Mouse (Mus musculus) hindbrain, postnatal 0 days (tissue): ENCODE measurements around the gene Hnrnpr. TPM values are rescaled to one million over a fixed set of nuclear protein-coding genes. Genes with fewer than 3 reads are reported as not detected.

Experiments
- ATAC-seq: fragments of 200-750 bp; cut with Nextera tagmentation; 2 replicates; pipeline ENCODE4 v1.8.0; 2017; ENCODE audit warnings: mild to moderate bottlenecking, moderate TSS enrichment, moderate library complexity
- DNase-seq: peaks from one replicate; pipeline ENCODE4 v3.0.0-alpha.2; 2015; ENCODE audit warnings: low spot score
- H3K27ac ChIP-seq: fragments of 300-500 bp; sonication (generic); 2 replicates; pipeline ENCODE4 v1.5.1; 2014; ENCODE audit warnings: mild to moderate bottlenecking
- H3K27me3 ChIP-seq: fragments of 300-500 bp; sonication (generic); 2 replicates; pipeline ENCODE4 v1.6.1; 2014; ENCODE audit warnings: low read length, mixed read lengths; ENCODE audit not compliant: insufficient read depth
- H3K36me3 ChIP-seq: fragments of 300-500 bp; sonication (generic); 2 replicates; pipeline ENCODE4 v1.6.1; 2014; ENCODE audit warnings: low read length, mixed read lengths; ENCODE audit not compliant: insufficient read depth
- H3K4me1 ChIP-seq: fragments of 300-500 bp; sonication (generic); 2 replicates; pipeline ENCODE4 v1.6.1; 2014; ENCODE audit warnings: antibody characterized with exemption, low read length, mixed read lengths; ENCODE audit not compliant: insufficient read depth
- H3K4me2 ChIP-seq: fragments of 300-500 bp; sonication (generic); 2 replicates; pipeline ENCODE4 v1.6.1; 2014; ENCODE audit warnings: low read depth, mild to moderate bottlenecking, low read length, moderate library complexity, mixed read lengths
- H3K4me3 ChIP-seq: fragments of 300-500 bp; sonication (generic); 2 replicates; pipeline ENCODE4 v1.5.1; 2014; ENCODE audit warnings: low read length
- H3K9ac ChIP-seq: fragments of 300-500 bp; sonication (generic); replicated peaks from 2 replicates; pipeline ENCODE4 v1.6.1; 2014; ENCODE audit warnings: mild to moderate bottlenecking, low read length, moderate library complexity, mixed read lengths
- H3K9me3 ChIP-seq: fragments of 300-500 bp; sonication (generic); 2 replicates; pipeline ENCODE4 v1.6.1; 2016; ENCODE audit warnings: low read length, mixed read lengths
- CTCF ChIP-seq: IDR thresholded peaks from 2 replicates; pipeline ENCODE4 v1.5.1; 2016; ENCODE audit warnings: antibody characterized with exemption, control low read depth, low read depth
- WGBS: fragments of 180-500 bp; shearing (Covaris S2); extraction: QIAGEN DNeasy Blood & Tissue Kit; methylation state at CpG from one replicate; pipeline ENCODE4 v1.1.7; 2014; 5-methylcytosine and 5-hydroxymethylcytosine counted together
- polyA plus RNA-seq: library from polyadenylated mRNA; unstranded; fragments of >200 nt; fragmentation: Nextera tagmentation; extraction: Ambion mirVana; gene quantifications from 2 replicates; pipeline ENCODE4 v1.2.1, GENCODE M21; 2015
- total RNA-seq: library from RNA; depleted of rRNA; stranded (reverse); fragments of >200 nt; gene quantifications from 2 replicates; pipeline ENCODE4 v1.2.3, GENCODE M21; 2014

Hnrnpr gene
- total and polyA plus RNA-seq, 2 experiments from 2014 or later, result 69.0 to 159 TPM

DNA sequence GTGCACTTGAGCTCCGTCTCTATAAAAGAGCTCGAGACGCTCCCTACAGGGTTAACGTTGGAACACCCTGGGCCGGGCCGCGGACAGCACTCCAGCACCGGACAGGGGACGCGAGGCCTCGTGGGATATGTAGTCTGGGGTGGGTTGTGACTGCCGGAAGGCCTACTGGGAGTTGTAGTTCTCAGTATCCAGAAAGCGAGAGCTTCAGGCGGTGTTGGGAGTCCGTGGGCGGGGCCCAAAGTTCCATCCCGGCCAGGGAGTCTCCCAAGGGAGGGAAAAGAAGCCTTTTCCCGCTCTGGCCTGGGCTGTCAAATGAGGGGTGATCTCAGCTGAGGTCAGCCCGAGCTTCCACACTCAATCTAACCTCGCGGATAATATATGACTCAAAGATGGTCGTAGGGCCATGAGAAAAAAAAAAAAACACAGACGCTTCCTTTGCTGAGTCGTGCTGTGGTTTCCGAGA, 25.4 kb upstream of the Hnrnpr start:
- peak; percentile 94 for ATAC-seq
- Histone ChIP-seq H3K9me3 (no peaks in the 10 kb centered on the region), H3K4me1 (peaks cover 22% of the 10 kb centered on the region), H3K9ac (peak overlapping the region; percentile 69), H3K36me3 (peaks cover 10% of the 10 kb centered on the region; the same call in 1 of the 2 replicates), H3K4me3 (peak overlapping the region; percentile 52), H3K4me2 (peak overlapping the region; percentile 73), H3K27ac (peak overlapping the region; percentile 94), H3K27me3 (no peaks in the 10 kb centered on the region)
- peak; percentile 97 for DNase-seq
- under 1% methylated on average over 25 of the region's 25 CpGs for WGBS
- 0 out of 2 replicates have a peak, but pooled peaks have one; percentile 1 for TF ChIP-seq CTCF

DNA sequence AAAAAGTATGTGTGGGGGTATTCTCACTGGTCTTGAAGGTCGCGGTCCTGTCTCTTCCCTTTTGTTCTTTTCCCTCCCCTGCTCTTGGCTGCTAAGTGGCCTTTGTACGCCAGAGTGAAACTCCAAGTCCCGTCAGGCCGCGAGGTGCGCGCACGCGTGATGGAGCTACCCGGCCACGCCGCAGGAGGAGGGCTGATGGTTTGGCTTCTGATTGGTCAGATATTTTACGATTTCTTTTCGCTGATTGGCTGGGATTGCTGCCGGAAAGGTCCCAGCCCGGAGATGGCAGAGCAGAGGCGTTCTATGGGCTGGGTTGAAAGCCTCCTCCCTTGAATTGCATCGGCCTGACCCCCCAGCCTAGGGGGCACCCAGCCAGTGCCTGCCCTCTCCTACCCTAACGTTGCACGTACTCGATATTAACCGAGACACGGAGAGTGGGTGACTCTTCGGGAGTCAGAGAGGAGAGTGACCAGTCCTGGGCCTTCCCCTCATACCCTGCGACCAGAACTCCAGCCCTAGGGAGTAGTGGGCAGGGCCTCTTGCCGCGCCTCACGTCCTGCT, 24.9 kb upstream of the Hnrnpr start:
- H3K4me2 ChIP-seq, result peak overlapping the region; percentile 73
- peaks cover 22% of the 10 kb centered on the region for H3K4me1 ChIP-seq
- no peaks in the 10 kb centered on the region for H3K9me3 ChIP-seq
- H3K27me3 ChIP-seq, result no peaks in the 10 kb centered on the region
- TF ChIP-seq CTCF, result no peak
- 0% methylated on average over 29 of the region's 29 CpGs for WGBS
- peak overlapping the region; percentile 94 for H3K27ac ChIP-seq
- peak overlapping the region; percentile 69 for H3K9ac ChIP-seq
- peak; percentile 89 for ATAC-seq
- peaks cover 15% of the 10 kb centered on the region; the same call in 1 of the 2 replicates for H3K36me3 ChIP-seq
- peak; percentile 99 for DNase-seq
- H3K4me3 ChIP-seq, result peak overlapping the region; percentile 52

DNA sequence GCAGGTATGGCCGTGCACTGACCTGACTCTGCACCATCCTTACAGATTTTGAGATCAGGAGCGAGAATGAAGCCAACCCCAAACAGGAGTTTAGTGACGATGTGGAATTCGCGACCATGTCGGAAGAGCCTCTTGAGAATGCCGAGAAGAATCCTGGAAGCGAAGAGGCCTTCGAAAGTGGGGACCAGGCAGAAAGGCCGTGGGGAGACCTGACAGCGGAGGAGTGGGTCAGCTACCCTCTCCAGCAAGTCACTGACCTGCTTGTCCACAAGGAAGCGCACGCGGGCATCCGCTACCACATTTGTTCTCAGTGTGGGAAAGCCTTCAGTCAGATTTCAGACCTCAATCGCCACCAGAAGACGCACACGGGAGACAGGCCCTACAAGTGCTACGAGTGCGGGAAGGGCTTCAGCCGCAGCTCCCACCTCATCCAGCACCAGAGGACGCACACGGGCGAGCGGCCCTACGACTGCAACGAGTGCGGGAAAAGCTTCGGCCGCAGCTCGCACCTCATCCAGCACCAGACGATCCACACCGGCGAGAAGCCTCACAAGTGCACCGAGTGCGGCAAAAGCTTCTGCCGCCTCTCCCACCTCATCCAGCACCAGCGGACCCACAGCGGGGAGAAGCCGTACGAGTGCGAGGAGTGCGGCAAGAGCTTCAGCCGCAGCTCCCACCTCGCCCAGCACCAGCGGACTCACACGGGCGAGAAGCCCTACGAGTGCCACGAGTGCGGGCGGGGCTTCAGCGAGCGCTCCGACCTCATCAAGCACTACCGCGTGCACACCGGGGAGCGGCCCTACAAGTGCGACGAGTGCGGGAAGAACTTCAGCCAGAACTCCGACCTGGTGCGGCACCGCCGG, 20.6 kb upstream of the Hnrnpr start:
- 39% methylated on average over 65 of the region's 66 CpGs for WGBS
- Histone ChIP-seq H3K9ac (no peak overlapping the region), H3K4me1 (0 out of 2 replicates have a peak, but pooled peaks cover 4% of the 10 kb centered on the region), H3K9me3 (no peaks in the 10 kb centered on the region), H3K4me2 (peak overlapping the region; percentile 13; the same call in 1 of the 2 replicates), H3K27ac (no peak overlapping the region), H3K27me3 (no peaks in the 10 kb centered on the region), H3K36me3 (peaks cover 45% of the 10 kb centered on the region), H3K4me3 (no peak overlapping the region)
- DNase-seq, result no peak
- no peak for TF ChIP-seq CTCF
- no peak for ATAC-seq

DNA sequence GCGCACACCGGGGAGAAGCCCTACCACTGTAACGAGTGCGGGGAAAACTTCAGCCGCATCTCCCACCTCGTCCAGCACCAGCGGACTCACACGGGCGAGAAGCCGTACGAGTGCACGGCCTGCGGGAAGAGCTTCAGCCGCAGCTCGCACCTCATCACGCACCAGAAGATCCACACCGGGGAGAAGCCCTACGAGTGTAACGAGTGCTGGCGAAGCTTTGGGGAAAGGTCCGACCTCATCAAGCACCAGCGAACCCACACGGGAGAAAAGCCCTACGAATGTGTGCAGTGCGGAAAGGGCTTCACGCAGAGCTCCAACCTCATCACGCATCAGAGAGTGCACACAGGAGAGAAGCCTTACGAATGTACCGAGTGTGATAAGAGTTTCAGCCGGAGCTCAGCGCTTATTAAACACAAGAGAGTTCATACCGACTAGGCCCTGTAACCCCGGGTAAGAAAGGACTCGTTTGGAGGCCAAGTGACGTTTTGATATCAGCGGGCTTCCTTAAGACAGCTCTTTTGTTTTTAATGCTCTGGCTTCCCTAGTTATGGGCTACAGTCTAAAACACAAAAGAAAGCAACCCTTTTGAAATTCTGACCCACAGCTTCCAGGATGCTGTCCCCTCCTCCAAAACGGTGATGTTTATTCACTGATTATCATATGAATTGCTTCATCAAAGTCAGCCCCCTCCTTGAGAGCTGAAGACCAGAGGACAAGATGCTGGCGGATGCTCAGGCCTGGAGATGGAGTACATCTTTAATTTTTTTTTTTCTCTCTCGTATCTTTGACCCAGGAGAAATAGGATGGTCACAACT, 19.8 kb upstream of the Hnrnpr start:
- H3K9ac ChIP-seq, result no peak overlapping the region
- DNase-seq (no peak), ATAC-seq (no peak)
- no peaks in the 10 kb centered on the region for H3K27me3 ChIP-seq
- peak overlapping the region; percentile 13; the same call in 1 of the 2 replicates for H3K4me2 ChIP-seq
- 0 out of 2 replicates have a peak, but pooled peaks cover 4% of the 10 kb centered on the region for H3K4me1 ChIP-seq
- peaks cover 45% of the 10 kb centered on the region for H3K36me3 ChIP-seq
- H3K4me3 ChIP-seq, result no peak overlapping the region
- no peaks in the 10 kb centered on the region for H3K9me3 ChIP-seq
- 35% methylated on average over 39 of the region's 39 CpGs for WGBS
- H3K27ac ChIP-seq, result no peak overlapping the region
- no peak for TF ChIP-seq CTCF

DNA sequence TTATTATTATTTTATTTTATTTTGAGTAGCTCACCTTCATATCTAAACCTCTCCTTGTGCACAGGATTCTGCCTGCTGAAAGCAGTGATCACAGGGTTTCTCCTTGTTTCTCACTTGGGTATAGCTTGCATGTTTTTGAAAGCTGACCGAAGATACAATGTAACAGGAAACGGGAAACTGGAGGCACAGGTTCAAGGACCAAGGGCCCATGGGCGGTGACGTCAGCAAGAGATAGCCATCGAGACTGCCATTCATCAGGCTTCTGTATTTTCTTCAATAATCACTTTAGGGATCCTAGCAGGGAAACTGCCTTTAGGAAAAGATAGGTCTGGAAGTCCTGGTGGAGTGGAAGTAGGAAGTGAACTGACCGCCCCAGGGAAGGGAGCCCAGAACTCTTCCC, 19.1 kb upstream of the Hnrnpr start:
- Histone ChIP-seq H3K36me3 (peaks cover 45% of the 10 kb centered on the region), H3K4me3 (no peak overlapping the region), H3K4me1 (0 out of 2 replicates have a peak, but pooled peaks cover under 1% of the 10 kb centered on the region), H3K27ac (no peak overlapping the region), H3K9me3 (no peaks in the 10 kb centered on the region), H3K4me2 (no peak overlapping the region), H3K27me3 (no peaks in the 10 kb centered on the region), H3K9ac (no peak overlapping the region)
- no peak for TF ChIP-seq CTCF
- no peak for DNase-seq
- WGBS, result 92% methylated on average over 6 of the region's 6 CpGs
- ATAC-seq, result no peak

DNA sequence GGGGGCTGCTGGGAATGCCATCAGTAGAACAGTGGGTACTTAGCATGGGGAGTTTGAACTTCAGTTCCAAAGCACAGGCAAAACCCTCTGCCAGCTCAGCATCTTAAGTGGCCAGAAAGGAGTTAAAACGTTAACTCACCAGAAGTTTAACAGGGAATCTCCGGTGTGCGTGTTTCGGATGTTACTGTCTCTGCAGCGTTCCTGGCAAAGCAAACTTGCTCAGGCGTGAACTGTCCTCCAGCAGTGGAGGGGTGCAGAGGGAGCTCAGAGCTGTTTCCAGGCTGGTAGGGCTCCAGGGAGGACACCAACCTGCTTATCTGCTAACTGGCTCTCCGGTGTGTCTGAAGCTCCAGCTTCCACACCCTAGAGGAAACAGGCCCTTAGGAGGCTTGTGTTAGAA, 14.8 kb upstream of the Hnrnpr start:
- Histone ChIP-seq H3K4me1 (no peaks in the 10 kb centered on the region), H3K4me2 (no peak overlapping the region), H3K9ac (no peak overlapping the region), H3K36me3 (peaks cover 29% of the 10 kb centered on the region), H3K4me3 (no peak overlapping the region), H3K27me3 (no peaks in the 10 kb centered on the region), H3K27ac (no peak overlapping the region), H3K9me3 (no peaks in the 10 kb centered on the region)
- TF ChIP-seq CTCF, result no peak
- DNase-seq, result no peak
- ATAC-seq, result no peak
- 64% methylated on average over 7 of the region's 7 CpGs for WGBS
